Mouse (Mus musculus): Measurements from ENCODE around the gene Arvcf. TPM values are rescaled to one million over a fixed set of nuclear protein-coding genes. Genes with fewer than 3 reads are reported as not detected.

Gene Arvcf
- polyA plus RNA-seq, 1 experiment = 5.4 TPM

DNA sequence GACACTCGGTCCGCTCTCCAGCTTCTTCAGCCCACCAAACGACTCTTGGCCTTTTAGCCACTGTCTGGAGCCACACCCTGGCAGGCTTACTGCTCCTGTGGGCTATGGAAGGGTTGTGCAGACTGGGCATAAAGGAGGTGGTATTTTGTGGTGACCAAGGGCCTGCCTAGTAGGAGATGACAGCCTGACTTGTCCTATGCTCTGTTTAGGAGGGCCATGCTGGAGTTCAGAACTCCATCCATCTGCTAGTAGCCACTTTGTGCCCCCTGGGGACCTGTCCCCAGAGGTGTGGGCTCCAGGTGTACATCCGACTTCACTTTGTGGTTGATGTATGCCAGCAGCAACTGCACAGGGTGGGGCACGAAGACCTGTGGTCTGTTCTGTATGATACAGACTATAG is 45.6 kb downstream of the Arvcf start:
- no peak overlapping the region for H3K4me3 ChIP-seq (ENCODE audit: insufficient read depth, poor library complexity, severe bottlenecking)
- H3ac ChIP-seq (ENCODE audit: control insufficient read depth, insufficient read length, low read depth) = no peak overlapping the region
- H3K79me3 ChIP-seq (ENCODE audit: low read depth) = no peaks in the 10 kb centered on the region
- TF ChIP-seq CEBPB (IDR thresholded peaks at IDR 0.05; ENCODE audit: low read depth) = no peak
- TF ChIP-seq CTCF (IDR thresholded peaks at IDR 0.05; ENCODE audit: control insufficient read depth, insufficient read depth, insufficient read length) = no peak
- no peak for TF ChIP-seq MYOG (IDR thresholded peaks at IDR 0.05; ENCODE audit: control insufficient read depth, extremely low read depth, insufficient read length)
- no peaks in the 10 kb centered on the region for H3K27me3 ChIP-seq (ENCODE audit: control insufficient read depth, insufficient read depth, insufficient read length)
- no peaks in the 10 kb centered on the region for H3K36me3 ChIP-seq (ENCODE audit: control insufficient read depth, insufficient read depth)
- H3K79me2 ChIP-seq (ENCODE audit: control insufficient read depth, insufficient read depth) = no peaks in the 10 kb centered on the region

GRCm38 (mm10) chr16:18394056-18394455 is 46.1 kb downstream of the Arvcf start:
- Histone ChIP-seq H3K4me3 (ENCODE audit: insufficient read depth, poor library complexity, severe bottlenecking) (no peak overlapping the region), H3ac (ENCODE audit: control insufficient read depth, insufficient read length, low read depth) (no peak overlapping the region)
- no peak for TF ChIP-seq MAX (IDR thresholded peaks at IDR 0.05)
- TF ChIP-seq CTCF (IDR thresholded peaks at IDR 0.05; ENCODE audit: control insufficient read depth, insufficient read depth, insufficient read length) = no peak
- TF ChIP-seq USF1 (IDR thresholded peaks at IDR 0.05; ENCODE audit: low read depth) = no peak
- TF ChIP-seq FOSL1 (IDR thresholded peaks at IDR 0.05; ENCODE audit: insufficient read depth, low read length, poor library complexity, severe bottlenecking) = no peak
- no peak for TF ChIP-seq CEBPB (IDR thresholded peaks at IDR 0.05; ENCODE audit: low read depth)
- no peak for TF ChIP-seq MYOD1 (IDR thresholded peaks at IDR 0.05; ENCODE audit: control insufficient read depth, insufficient read length, low read depth)
- TF ChIP-seq MYOG (IDR thresholded peaks at IDR 0.05; ENCODE audit: control insufficient read depth, extremely low read depth, insufficient read length) = no peak

DNA sequence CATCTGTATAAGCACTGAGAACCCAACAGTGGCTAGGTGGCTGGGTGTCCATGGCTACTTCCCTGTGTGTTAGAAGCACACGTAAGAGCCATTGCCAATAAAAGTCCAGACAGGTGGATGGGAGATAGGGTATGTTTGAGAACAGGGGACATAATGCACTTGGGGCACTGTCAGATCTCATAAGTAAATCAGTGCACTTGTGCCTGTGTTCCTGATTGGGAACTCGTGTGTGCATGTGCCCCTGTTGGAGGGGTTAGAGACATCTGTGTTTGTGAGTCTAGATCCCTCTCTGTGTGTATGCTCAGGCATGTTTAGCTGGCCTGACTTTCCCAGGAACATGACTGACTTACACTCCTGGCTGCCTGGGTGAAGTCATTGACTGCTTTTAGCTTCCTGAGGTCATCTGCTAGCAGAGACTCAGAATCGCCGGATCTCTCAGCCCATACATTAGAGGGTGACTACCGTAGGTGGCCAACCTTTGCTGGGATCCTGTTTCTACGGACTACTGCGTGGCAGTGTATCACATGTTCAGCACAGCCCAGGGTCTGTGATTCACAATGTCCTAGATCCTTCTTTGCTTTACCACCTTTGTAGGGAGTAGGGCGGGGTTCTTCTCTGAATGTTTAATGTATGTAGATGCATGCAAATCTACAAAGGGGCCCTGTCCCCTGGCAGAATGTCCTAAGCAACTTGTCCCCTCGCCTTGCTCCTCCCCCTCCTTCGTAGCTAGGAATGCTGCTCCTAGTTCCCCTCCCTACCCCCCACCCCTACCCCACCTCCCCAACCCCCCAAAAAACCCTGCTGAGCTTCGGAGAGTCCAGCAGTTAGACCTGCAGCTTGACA is 47.0 kb downstream of the Arvcf start:
- TF ChIP-seq MYOD1 (IDR thresholded peaks at IDR 0.05; ENCODE audit: control insufficient read depth, insufficient read length, low read depth) (peak; percentile 37), MYOG (IDR thresholded peaks at IDR 0.05; ENCODE audit: control insufficient read depth, extremely low read depth, insufficient read length) (no peak), MAX (IDR thresholded peaks at IDR 0.05) (no peak), USF1 (IDR thresholded peaks at IDR 0.05; ENCODE audit: low read depth) (no peak), CTCF (IDR thresholded peaks at IDR 0.05; ENCODE audit: control insufficient read depth, insufficient read depth, insufficient read length) (no peak)
- H3K79me2 ChIP-seq (ENCODE audit: control insufficient read depth, insufficient read depth) = no peaks in the 10 kb centered on the region
- no peaks in the 10 kb centered on the region for H3K79me3 ChIP-seq (ENCODE audit: low read depth)
- H3K4me3 ChIP-seq (ENCODE audit: insufficient read depth, poor library complexity, severe bottlenecking) = no peak overlapping the region
- no peaks in the 10 kb centered on the region for H3K27me3 ChIP-seq (ENCODE audit: control insufficient read depth, insufficient read depth, insufficient read length)
- H3K36me3 ChIP-seq (ENCODE audit: control insufficient read depth, insufficient read depth) = no peaks in the 10 kb centered on the region
- no peak overlapping the region for H3ac ChIP-seq (ENCODE audit: control insufficient read depth, insufficient read length, low read depth)

More at GRCm38 (mm10) chr16:18394056-18394455, 46.1 kb downstream of the Arvcf start:
- Histone ChIP-seq H3K79me3 (ENCODE audit: low read depth) (no peaks in the 10 kb centered on the region), H3K27me3 (ENCODE audit: control insufficient read depth, insufficient read depth, insufficient read length) (no peaks in the 10 kb centered on the region), H3K79me2 (ENCODE audit: control insufficient read depth, insufficient read depth) (no peaks in the 10 kb centered on the region), H3K36me3 (ENCODE audit: control insufficient read depth, insufficient read depth) (no peaks in the 10 kb centered on the region)

GRCm38 (mm10) chr16:18395620-18396036 is 47.6 kb downstream of the Arvcf start:
- H3K4me3 ChIP-seq (ENCODE audit: insufficient read depth, poor library complexity, severe bottlenecking) = no peak overlapping the region
- H3K27me3 ChIP-seq (ENCODE audit: control insufficient read depth, insufficient read depth, insufficient read length) = no peaks in the 10 kb centered on the region
- H3K36me3 ChIP-seq (ENCODE audit: control insufficient read depth, insufficient read depth) = no peaks in the 10 kb centered on the region
- no peak for TF ChIP-seq CTCF (IDR thresholded peaks at IDR 0.05; ENCODE audit: control insufficient read depth, insufficient read depth, insufficient read length)
- TF ChIP-seq MYOG (IDR thresholded peaks at IDR 0.05; ENCODE audit: control insufficient read depth, extremely low read depth, insufficient read length) = no peak
- no peak for TF ChIP-seq USF1 (IDR thresholded peaks at IDR 0.05; ENCODE audit: low read depth)
- TF ChIP-seq FOSL1 (IDR thresholded peaks at IDR 0.05; ENCODE audit: insufficient read depth, low read length, poor library complexity, severe bottlenecking) = no peak
- no peak for TF ChIP-seq MAX (IDR thresholded peaks at IDR 0.05)
- TF ChIP-seq MYOD1 (IDR thresholded peaks at IDR 0.05; ENCODE audit: control insufficient read depth, insufficient read length, low read depth) = no peak
- TF ChIP-seq CEBPB (IDR thresholded peaks at IDR 0.05; ENCODE audit: low read depth) = no peak
- H3K79me3 ChIP-seq (ENCODE audit: low read depth) = no peaks in the 10 kb centered on the region
- no peak overlapping the region for H3ac ChIP-seq (ENCODE audit: control insufficient read depth, insufficient read length, low read depth)
- no peaks in the 10 kb centered on the region for H3K79me2 ChIP-seq (ENCODE audit: control insufficient read depth, insufficient read depth)

GRCm38 (mm10) chr16:18396201-18396600 is 48.2 kb downstream of the Arvcf start:
- H3K36me3 ChIP-seq (ENCODE audit: control insufficient read depth, insufficient read depth) = no peaks in the 10 kb centered on the region
- TF ChIP-seq FOSL1 (IDR thresholded peaks at IDR 0.05; ENCODE audit: insufficient read depth, low read length, poor library complexity, severe bottlenecking) (no peak), CTCF (IDR thresholded peaks at IDR 0.05; ENCODE audit: control insufficient read depth, insufficient read depth, insufficient read length) (no peak), MYOD1 (IDR thresholded peaks at IDR 0.05; ENCODE audit: control insufficient read depth, insufficient read length, low read depth) (no peak), CEBPB (IDR thresholded peaks at IDR 0.05; ENCODE audit: low read depth) (no peak), MAX (IDR thresholded peaks at IDR 0.05) (no peak), USF1 (IDR thresholded peaks at IDR 0.05; ENCODE audit: low read depth) (no peak)

More at GRCm38 (mm10) chr16:18396201-18396600, 48.2 kb downstream of the Arvcf start:
- H3K79me3 ChIP-seq (ENCODE audit: low read depth) = no peaks in the 10 kb centered on the region
- H3K4me3 ChIP-seq (ENCODE audit: insufficient read depth, poor library complexity, severe bottlenecking) = no peak overlapping the region
- H3K27me3 ChIP-seq (ENCODE audit: control insufficient read depth, insufficient read depth, insufficient read length) = no peaks in the 10 kb centered on the region
- H3K79me2 ChIP-seq (ENCODE audit: control insufficient read depth, insufficient read depth) = no peaks in the 10 kb centered on the region
- no peak overlapping the region for H3ac ChIP-seq (ENCODE audit: control insufficient read depth, insufficient read length, low read depth)

Data from C2C12 (cell line).